Mouse (Mus musculus) cerebellum, postnatal 25 days (tissue): ENCODE results near the gene Bcl2.
A peak's percentile ranks its signal among the peaks of the same experiment; 100 is the strongest.

ENCODE experiments used
- DNase-seq, 2 experiments: peaks; one replicate each; pipeline ENCODE4 v3.0.0; 2021; ENCODE audit warnings: mixed read lengths in 2 of 2

Bcl2 gene

DNA sequence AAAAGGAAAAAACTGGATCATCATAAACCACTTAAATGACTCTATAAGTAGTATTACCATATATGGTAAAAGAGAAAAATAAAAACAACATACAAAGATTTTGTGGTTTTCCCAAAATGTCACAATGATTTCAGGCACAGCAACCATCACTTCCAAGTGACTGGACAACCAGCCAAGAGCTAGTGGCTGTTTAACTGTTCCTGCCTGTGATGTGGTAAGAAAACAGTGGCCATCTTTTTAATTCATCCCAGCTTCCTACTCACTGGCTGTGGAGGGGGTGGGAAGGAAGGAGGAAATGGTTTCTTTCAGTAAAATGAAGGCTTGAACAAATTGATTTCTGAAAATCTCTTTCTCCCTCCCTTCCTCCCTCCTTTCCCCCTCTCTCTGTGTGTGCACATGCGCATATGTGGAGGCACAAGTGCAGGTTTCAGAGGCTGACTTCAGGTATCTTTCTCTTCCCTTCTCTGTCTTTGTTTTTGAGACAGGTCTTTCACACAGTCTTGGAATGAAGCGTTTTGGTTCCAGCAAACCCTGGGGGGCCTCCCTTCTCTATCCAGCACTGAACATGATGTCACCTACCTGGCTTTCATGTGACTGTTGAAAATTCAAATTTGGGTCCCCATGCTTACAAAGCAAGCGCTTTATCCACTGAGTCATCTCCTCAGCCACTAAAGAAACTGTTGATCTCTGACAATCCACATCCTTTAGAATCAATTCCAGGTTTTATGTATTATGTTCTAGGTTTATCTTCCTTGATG, 93.7 kb downstream of the Bcl2 start:
- no peak for DNase-seq

GRCm38 (mm10) chr1:106618814-106619213, 95.3 kb downstream of the Bcl2 start:
- DNase-seq, result no peak

DNA sequence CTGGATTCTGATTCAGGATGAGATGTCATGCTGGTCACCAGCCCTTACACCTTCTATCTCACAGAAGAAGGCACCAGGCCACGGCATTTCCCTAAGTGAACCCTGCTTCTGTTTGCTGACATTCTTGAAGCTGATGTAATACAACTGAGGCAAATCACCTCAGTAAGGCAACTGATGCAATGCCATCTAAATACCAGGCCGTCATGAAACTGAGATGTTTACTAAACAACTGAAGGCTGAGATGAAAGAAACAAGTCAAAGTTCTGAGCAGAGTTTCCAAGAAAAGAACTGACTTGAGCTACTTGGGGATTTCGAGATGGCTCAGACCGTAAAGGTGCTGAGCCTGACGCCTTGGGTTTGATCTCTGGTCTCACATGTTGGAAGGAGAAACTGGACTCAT, 97.1 kb downstream of the Bcl2 start:
- no peak for DNase-seq

DNA sequence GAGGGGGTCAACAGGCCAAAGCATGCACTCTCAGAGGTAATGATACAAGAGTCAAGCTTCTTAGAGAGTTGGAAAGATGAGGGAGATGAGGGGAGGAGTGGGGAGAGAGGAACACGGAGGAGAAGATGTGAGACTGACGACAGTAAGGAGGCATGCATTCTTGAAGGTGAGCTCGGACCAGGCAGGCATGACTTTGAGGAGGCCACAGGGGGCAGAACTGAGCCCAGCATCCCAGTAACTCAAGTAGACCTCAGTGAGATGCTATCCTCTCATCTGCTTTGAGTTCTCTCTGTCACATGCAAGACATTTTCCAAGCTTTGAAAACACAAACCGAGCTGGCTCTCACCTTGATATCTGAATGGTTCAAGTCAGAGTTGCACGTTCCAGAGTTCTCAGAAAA, 100.7 kb downstream of the Bcl2 start:
- DNase-seq, result no peak

DNA sequence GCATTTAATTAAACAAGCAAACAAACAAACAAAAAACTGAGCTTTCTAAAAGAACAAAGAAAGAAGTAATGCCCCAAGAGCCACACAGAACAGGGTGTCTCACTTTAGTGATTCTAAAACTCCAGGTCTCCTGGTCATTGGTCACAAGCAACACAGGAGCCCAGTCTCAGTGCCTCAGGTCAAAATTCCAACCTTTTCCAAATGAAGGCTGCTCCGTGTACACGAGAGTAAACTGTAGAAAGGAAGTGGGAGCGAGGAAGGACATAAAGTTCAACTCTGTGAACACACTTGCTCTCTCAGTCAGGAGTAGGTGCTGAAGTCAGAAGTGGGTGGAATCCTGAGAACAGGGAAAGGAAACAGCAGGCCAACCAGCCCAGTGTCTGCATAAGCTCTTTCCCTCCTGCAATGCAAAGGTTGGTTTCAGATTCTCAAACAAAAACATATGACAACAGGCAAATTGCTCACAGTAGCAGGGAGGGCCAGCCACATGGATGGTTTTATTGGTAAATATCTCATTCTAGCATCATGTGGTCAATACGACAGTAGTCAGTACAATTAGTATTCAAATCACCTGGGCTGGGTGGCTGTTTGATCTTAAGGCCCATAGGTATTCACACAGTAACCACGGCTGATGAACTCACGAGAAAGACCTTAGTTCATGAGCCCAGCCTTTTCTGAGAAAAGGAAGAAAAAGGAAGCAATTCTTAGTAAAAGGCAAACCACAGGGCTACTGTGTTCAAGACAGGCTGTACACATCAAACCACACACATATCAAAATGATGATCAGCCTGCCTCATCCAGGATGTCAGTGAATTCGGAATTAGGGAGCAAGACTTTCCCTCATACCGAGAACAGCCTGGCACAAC, 101.7 kb downstream of the Bcl2 start:
- DNase-seq, result no peak

- no peak for DNase-seq
These were observed 102.8 kb downstream of the Bcl2 start for GRCm38 (mm10) chr1:106611246-106611645.

DNA sequence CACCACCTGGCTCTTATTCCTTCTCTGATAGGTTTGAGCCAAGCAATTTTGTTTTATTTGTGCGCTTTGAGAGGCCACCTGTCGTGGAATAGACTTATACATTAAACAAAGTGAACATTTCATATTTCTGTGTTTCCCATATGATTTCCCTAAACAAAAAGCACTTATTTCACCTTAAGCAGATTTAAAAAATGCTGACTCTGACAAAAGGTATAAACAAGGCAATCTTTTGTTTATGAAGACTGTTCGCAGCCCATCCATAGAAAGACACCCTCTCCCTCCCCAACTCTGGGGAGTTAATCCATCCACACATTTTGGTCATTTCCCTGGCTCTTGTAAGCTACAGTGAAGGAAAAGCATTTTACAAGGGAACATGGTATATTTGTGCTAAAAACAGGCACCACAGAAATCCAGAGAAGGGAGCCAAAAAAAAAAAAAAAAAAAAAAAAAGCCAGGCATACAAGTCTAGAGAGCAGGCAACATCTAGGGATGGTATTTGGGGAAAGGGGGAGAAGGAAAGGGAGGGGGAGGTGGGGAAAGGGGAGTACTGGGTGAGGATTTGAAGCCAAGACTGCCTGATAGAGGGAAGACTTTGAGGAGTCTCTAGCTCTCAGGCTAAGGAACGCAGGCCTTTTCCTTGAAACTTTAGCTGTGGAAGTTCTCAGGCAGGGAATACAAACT, 105.8 kb downstream of the Bcl2 start:
- peak in 1 of 2 experiments; percentile 36 for DNase-seq

DNA sequence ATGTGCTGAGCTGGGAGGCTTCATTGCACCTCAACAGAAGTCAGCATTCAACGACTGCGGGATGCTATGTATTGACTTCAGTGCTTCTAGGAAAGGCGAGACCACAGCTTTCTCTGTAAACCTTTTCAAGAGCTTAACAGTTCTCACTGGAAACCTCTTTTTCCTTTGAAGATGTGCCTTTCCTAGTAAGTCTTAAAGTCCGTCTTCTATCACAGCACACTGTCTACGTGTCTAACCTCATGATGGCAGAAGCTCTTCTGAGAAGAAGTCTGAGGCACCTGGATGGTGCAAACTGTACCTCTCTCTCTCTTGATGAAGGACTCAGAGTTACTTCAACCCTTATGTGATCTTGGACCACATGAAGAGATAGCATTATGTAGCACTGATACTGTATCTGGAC, 107.1 kb downstream of the Bcl2 start:
- DNase-seq, result no peak

GRCm38 (mm10) chr1:106603406-106603805, 110.7 kb downstream of the Bcl2 start:
- DNase-seq, result no peak

DNA sequence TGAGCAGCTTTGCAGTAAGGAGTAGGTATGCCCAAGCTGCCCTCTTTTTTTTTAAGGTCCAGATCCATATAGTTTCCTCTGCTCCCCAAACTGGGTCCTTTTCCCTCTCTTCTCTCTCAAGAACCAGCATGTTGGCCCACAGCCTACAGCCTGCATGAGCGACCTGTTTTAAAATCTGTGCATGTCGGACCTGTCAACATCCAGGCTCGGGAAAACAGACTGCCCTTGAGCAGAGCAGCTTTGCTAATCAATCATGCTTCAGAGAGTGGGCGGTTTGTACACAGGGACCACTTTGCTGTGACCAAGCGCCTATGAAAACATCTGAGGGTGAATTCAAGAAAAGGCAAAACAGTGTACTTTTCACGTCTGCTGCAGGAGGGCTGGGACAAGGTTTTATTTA, 111.1 kb downstream of the Bcl2 start:
- DNase-seq, result peak; percentile 49 to 58

- no peak for DNase-seq
These were observed 111.5 kb downstream of the Bcl2 start for GRCm38 (mm10) chr1:106602536-106602935.

DNA sequence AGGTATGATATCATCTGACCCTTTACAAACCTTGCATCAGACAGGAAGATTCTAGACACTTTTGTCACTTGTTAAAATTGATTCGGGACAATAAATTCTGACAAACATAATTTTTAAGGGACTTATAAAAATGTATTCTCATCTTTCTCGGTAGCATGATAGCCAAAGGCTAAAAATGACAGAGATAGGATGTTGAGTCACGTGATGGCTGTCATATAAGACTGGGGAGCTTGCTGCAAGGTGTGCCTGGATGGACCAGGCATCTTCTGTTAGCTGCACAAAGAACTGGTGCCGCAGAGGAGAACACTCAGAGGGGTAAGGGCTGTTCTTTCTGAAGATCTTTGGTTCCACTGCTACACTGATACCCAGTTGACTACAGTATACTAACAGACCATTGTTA, 112.8 kb downstream of the Bcl2 start:
- DNase-seq, result no peak

- DNase-seq, result no peak
These were observed 113.2 kb downstream of the Bcl2 start for GRCm38 (mm10) chr1:106600841-106601240.

DNA sequence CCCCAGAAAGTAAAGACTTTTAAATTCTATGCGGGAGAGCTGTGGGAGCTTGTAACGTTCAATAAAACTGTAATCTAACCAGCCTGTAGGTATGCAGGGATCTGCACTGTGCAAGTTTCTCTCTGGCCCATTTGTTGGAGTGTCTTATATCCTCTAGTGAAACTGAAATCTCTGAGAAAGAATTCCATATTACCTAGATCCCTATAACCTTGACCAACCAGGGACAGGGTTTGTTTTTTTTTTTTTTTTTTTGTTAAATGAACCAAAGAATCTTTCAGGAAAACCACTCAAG, 115.8 kb downstream of the Bcl2 start:
- DNase-seq, result no peak

DNA sequence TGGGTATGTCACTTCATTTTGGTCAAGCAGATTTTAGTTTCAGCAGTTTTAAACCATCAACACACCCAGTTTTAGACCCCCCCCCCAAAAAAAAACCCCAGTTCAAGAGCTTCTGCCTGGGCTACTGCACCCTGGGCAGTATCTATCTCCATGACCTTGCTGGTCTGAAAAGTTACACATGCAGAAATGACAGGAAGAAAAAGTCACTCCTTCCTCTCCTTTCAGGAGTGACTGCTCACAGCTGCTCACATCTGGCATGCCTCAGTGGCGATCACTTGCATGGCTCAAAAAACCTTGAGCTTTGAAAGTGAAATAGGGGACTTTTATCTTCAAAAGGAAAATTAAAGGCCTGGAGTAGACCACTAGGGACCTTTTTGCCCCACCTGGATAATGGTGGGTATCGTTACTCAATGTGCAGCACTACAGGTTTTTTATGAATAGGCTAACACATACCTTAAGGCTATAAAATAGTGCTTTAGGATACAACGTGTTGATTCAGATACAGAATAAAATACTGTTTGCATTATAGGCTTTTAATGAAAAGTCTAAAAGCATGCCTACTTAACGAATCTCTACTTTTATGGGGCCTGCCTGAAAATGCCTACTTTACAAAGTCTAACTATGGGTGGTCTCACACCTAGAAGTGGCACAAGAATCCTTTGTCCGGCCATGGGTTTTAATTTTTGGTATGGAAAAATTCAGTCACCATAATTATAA, 116.3 kb downstream of the Bcl2 start:
- no peak for DNase-seq

GRCm38 (mm10) chr1:106596380-106596779, 117.7 kb downstream of the Bcl2 start:
- no peak for DNase-seq

DNA sequence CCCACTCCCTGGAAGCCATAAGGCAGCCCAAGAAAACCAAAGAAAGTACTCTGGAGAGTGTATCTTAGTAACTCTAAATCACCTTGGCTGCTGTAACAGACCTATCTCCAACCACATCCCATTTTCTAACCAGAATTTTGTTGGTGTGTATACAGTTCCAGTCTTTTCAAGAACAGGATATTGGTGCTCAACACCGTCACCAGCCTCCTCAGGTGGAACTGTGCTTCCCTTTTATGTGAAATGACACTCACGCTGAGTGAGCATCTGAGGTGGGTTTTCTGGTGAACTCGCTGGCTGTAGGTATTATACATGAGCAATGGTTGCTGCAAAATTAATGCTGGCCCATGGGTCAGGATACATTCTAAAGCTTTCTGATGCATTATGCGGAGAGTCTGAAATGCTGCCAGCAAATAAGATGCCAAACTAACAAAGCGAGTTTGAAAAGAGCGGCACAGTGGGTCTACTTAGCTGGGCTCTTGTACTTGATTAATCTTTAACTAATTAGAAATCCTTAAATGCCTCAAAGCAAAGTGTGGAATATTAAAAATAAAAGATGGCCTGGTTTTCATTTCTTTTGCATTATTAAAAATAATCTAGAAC, 118.7 kb downstream of the Bcl2 start:
- no peak for DNase-seq

DNA sequence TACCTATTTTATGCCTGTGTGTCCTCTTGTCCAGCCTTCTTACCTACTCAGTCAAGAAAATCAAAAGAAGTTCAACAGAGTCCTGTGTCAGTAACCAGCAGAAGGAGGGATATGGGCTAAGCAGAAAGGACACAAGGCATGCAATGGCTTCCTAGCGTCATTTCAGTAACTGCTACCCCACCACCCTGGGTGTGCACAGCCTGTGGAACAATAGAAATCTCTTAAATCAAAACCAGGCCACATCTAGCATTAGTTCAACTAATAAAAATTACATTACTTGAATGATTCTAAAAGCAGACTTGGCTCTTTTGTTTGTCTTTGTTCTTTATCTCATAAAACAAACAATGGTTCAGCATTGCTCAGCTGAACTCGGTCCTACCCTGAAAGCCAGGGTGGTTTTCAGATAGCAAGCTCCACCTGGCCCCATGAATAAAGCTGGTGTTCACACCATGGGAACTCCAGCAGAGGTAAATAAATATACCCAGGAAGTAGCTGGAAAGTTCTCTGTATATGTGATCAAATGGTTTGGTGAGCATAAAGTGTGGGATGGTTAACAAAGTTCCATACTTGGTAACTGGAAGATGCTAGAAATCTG, 122.8 kb downstream of the Bcl2 start:
- no peak for DNase-seq

DNA sequence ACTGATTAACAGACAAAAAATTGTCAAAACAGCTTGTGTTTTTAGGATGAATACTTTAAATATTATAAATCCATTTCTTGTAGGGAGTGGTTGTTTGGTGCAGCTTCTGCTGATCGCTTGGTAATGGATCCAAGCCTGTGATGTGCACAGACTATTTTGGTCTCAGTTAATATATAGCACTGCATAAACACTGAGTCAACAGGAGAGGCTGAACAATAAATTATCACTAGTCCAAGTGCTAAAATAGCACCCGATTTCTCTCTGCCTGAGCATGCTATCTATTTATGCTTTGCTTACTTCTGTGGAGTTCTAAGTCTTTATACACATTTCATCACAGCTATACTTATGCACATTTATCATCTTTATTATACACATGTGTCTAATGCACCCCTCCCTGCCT, 124.9 kb downstream of the Bcl2 start:
- no peak for DNase-seq

DNA sequence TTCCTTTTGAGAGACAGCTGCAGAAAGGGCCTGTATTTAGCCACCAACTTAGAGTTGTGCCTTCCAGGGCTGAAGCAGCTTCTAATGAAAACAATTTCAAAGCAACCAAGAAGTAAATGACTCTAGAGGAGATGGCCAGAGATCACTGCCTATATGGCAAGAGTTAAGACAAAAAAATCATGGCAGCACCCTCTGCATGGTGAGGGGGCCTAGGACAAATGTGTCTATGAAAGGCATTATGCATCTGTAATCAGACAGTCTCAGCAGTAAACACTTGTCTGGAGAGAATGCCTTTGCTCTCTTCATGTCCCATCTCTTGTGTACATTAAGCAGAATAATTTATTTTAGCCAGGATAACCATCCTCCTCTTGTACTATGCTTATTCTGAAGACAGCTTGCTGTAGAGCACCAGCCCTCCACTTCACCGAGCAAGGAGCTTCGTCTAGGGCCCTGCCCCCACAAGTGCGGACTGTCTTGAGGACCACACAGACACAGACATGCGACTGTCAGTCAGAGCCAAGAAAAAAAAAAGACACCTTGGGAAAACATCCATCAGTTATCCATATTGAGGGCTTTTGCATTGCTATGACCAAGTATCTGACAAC, 126.1 kb downstream of the Bcl2 start:
- DNase-seq, result no peak

GRCm38 (mm10) chr1:106586761-106587160, 127.3 kb downstream of the Bcl2 start:
- no peak for DNase-seq

GRCm38 (mm10) chr1:106585349-106585748, 128.7 kb downstream of the Bcl2 start:
- no peak for DNase-seq
